8 mouse cellular contexts compared by ENCODE assay signal in genomic region chr11:31713641-31714121, GRCm38 (mm10). TPM values are rescaled to one million over a fixed set of nuclear protein-coding genes. Genes with fewer than 3 reads are reported as not detected.
DNase-seq lines count a peak whose midpoint lies in the region; ATAC-seq lines count a peak whose summit lies in the region.

No protein-coding gene starts in this region.

- no peak overlapping the region for H3K4me2 ChIP-seq in embryonic facial prominence, embryonic 15.5 days (replicated peaks)
- no peak overlapping the region for H3K4me2 ChIP-seq in neural tube, embryonic 12.5 days (replicated peaks)

- H3K9ac ChIP-seq in embryonic facial prominence, embryonic 15.5 days, result no peak overlapping the region
- no peak overlapping the region for H3K9ac ChIP-seq in neural tube, embryonic 12.5 days

- H3K27ac ChIP-seq in embryonic facial prominence, embryonic 15.5 days (replicated peaks), result 0 out of 2 replicates have a peak overlapping the region, but pooled peaks have one; percentile 52
- H3K27ac ChIP-seq in neural tube, embryonic 12.5 days, result no peak overlapping the region

- ATAC-seq in embryonic facial prominence, embryonic 15.5 days (ENCODE audit: insufficient number of reproducible peaks, low FRiP score, low TSS enrichment, low read depth), result peak; percentile 75
- peak; percentile 52; the same call in 1 of the 2 replicates for ATAC-seq in neural tube, embryonic 12.5 days (ENCODE audit: low FRiP score, low read depth)
- ATAC-seq in inflammation-experienced regulatory T-cells, adult 6 months, result no peak

- no peaks in the 10 kb centered on the region for H3K36me3 ChIP-seq in embryonic facial prominence, embryonic 15.5 days
- H3K36me3 ChIP-seq in neural tube, embryonic 12.5 days, result no peaks in the 10 kb centered on the region

- H3K9me3 ChIP-seq in embryonic facial prominence, embryonic 15.5 days (replicated peaks), result no peaks in the 10 kb centered on the region
- H3K9me3 ChIP-seq in neural tube, embryonic 12.5 days, result no peaks in the 10 kb centered on the region

- intact Hi-C loops in left cerebral cortex, postnatal 36 days (cut with DNase I), result no loop called here

- peak; percentile 98 for DNase-seq in brain, adult 2 months (ENCODE audit: low read depth, low spot score)
- peak; percentile 74 for DNase-seq in heart, adult 8-10 months (ENCODE audit: low spot score)
- peak; percentile 82 to 84 for DNase-seq in kidney, adult 8-10 months
- peak; percentile 59 to 68 for DNase-seq in left cerebral cortex, postnatal 36 days (ENCODE audit: low spot score in 2 of 2)
- DNase-seq in urinary bladder, adult 18-20 months (ENCODE audit: low spot score in 2 of 2), result peak; percentile 10 to 31

- H3K4me3 ChIP-seq in embryonic facial prominence, embryonic 15.5 days (replicated peaks), result no peak overlapping the region
- H3K4me3 ChIP-seq in neural tube, embryonic 12.5 days, result no peak overlapping the region

- 52% methylated on average over 6 of the region's 6 CpGs for WGBS in embryonic facial prominence, embryonic 15.5 days
- 80% methylated on average over 6 of the region's 6 CpGs for whole genome bisulfite sequencing in neural tube, embryonic 12.5 days

- peaks cover 14% of the 10 kb centered on the region for H3K4me1 ChIP-seq in embryonic facial prominence, embryonic 15.5 days
- peaks cover 4% of the 10 kb centered on the region; the same call in 1 of the 2 replicates for H3K4me1 ChIP-seq in neural tube, embryonic 12.5 days

- no peaks in the 10 kb centered on the region for H3K27me3 ChIP-seq in embryonic facial prominence, embryonic 15.5 days
- H3K27me3 ChIP-seq in neural tube, embryonic 12.5 days (replicated peaks), result no peaks in the 10 kb centered on the region

RNA-seq across cellular contexts. Expression of gene Bod1, which starts 42.0 kb away (rescaled TPM):
- polyA plus RNA-seq in embryonic facial prominence, embryonic 15.5 days (2015; fragmentation: Nextera tagmentation; extraction: Ambion mirVana), result 98.5 and 99.0 TPM in 2 replicates
- total RNA-seq in heart, adult 8-10 months (2022), result 100 to 1,000 TPM; 135 to 160 (median 146) TPM
- total RNA-seq in left cerebral cortex, postnatal 36 days (2021), result 100 to 1,000 TPM in 1 of 2 experiments, 10 to 100 TPM in 1; 97.5 to 110 TPM
- 163 and 173 TPM in 2 replicates for polyA plus RNA-seq in neural tube, embryonic 12.5 days (2016; fragmentation: Nextera tagmentation; extraction: Ambion mirVana)
- polyA plus RNA-seq in inflammation-experienced regulatory T-cells, adult 6 months (2017; shearing (Covaris generic)), result 1 to 10 TPM; 4.9 to 6.7 (median 5.8) TPM

Comparison
In these comparisons a context has a peak if more than half of its experiments do, and no peak if none do; other contexts are left out.
1. DNase-seq: peak in every context shown above with its lines; median percentile 98 in brain, adult 2 months; 83 in kidney, adult 8-10 months; 74 in heart, adult 8-10 months; 64 in left cerebral cortex, postnatal 36 days; 20 in urinary bladder, adult 18-20 months.
2. RNA of gene Bod1, which starts 42.0 kb away (polyA plus RNA-seq): 163 to 173 TPM in neural tube, embryonic 12.5 days and 98.5 to 99.0 TPM in embryonic facial prominence, embryonic 15.5 days; 4.9 to 6.7 TPM in inflammation-experienced regulatory T-cells, adult 6 months; every median in the first group is over 10 times any median in the second.